9 mouse cellular contexts compared by ENCODE assay signal in genomic region chr2:65994886-65995468, GRCm38 (mm10).
A peak's percentile ranks its signal among the peaks of the same experiment; 100 is the strongest.
DNase-seq lines count a peak whose midpoint lies in the region; ATAC-seq and TF ChIP-seq lines count a peak whose summit lies in the region.
"Had no signal": no experiment of that assay in that cellular context is flagged by ENCODE, and none has a peak within 500 bp of the region (broad histone marks: within the 10 kb centered on the region; RNA-seq: fewer than 3 reads in every experiment).

No protein-coding gene starts in this region.

- ATAC-seq in heart, postnatal 0 days (ENCODE audit: insufficient read depth, low read depth): peak; percentile 41; the same call in 1 of the 2 replicates
- ATAC-seq in embryonic facial prominence, embryonic 14.5 days (ENCODE audit: low read depth): no peak
- peak; percentile 88 for ATAC-seq in hindbrain, embryonic 15.5 days (ENCODE audit: low FRiP score, low read depth)
- peak; percentile 96 for ATAC-seq in midbrain, embryonic 13.5 days

- no peaks in the 10 kb centered on the region for H3K4me1 ChIP-seq in heart, postnatal 0 days (ENCODE audit: control insufficient read depth, insufficient read depth)
- peaks cover 14% of the 10 kb centered on the region; the same call in 1 of the 2 replicates for H3K4me1 ChIP-seq in embryonic facial prominence, embryonic 14.5 days (ENCODE audit: control insufficient read depth, insufficient read depth, low read length)
- peaks cover 50% of the 10 kb centered on the region for H3K4me1 ChIP-seq in hindbrain, embryonic 15.5 days (replicated peaks)
- peaks cover 70% of the 10 kb centered on the region for H3K4me1 ChIP-seq in midbrain, embryonic 13.5 days (replicated peaks)
- H3K4me1 ChIP-seq: megakaryocyte, embryonic 14.5 days had no signal

- TF ChIP-seq EP300 in heart, postnatal 0 days (IDR thresholded peaks at IDR 0.05; ENCODE audit: low read depth): no peak

- H3K9me3 ChIP-seq in heart, postnatal 0 days (replicated peaks; ENCODE audit: control insufficient read depth, low read length): no peaks in the 10 kb centered on the region
- no peaks in the 10 kb centered on the region for H3K9me3 ChIP-seq in embryonic facial prominence, embryonic 14.5 days (ENCODE audit: control insufficient read depth, low read length)
- no peaks in the 10 kb centered on the region for H3K9me3 ChIP-seq in hindbrain, embryonic 15.5 days
- H3K9me3 ChIP-seq in midbrain, embryonic 13.5 days: no peaks in the 10 kb centered on the region

- H3K4me3 ChIP-seq in heart, postnatal 0 days (ENCODE audit: low read depth, low read length): no peak overlapping the region
- no peak overlapping the region for H3K4me3 ChIP-seq in embryonic facial prominence, embryonic 14.5 days (ENCODE audit: low read depth, low read length)
- no peak overlapping the region for H3K4me3 ChIP-seq in hindbrain, embryonic 15.5 days
- H3K4me3 ChIP-seq in midbrain, embryonic 13.5 days (replicated peaks): no peak overlapping the region
- H3K4me3 ChIP-seq: megakaryocyte, embryonic 14.5 days had no signal

- WGBS in heart, postnatal 0 days: 27% methylated on average over 13 of the region's 13 CpGs
- WGBS in embryonic facial prominence, embryonic 14.5 days: 51% methylated on average over 13 of the region's 13 CpGs
- WGBS in hindbrain, embryonic 15.5 days: 9% methylated on average over 13 of the region's 13 CpGs
- WGBS in midbrain, embryonic 13.5 days: 7% methylated on average over 13 of the region's 13 CpGs

- DNase-seq in heart, postnatal 0 days (ENCODE audit: low spot score): peak; percentile 25
- no peak for DNase-seq in heart, adult 18-20 months
- peak; percentile 45 for DNase-seq in embryonic facial prominence, embryonic 14.5 days (ENCODE audit: low spot score)
- DNase-seq in thymus, postnatal 0 days (ENCODE audit: low spot score): no peak
- no peak for DNase-seq in gastrocnemius, postnatal 4 days (ENCODE audit: low spot score in 2 of 2)
- no peak for DNase-seq in spleen, postnatal 14 days (ENCODE audit: low spot score in 2 of 2)

- H3K36me3 ChIP-seq in heart, postnatal 0 days (replicated peaks; ENCODE audit: control insufficient read depth, insufficient read depth, low read length): no peaks in the 10 kb centered on the region
- no peaks in the 10 kb centered on the region for H3K36me3 ChIP-seq in embryonic facial prominence, embryonic 14.5 days (ENCODE audit: control insufficient read depth, insufficient read depth, low read length)
- no peaks in the 10 kb centered on the region for H3K36me3 ChIP-seq in hindbrain, embryonic 15.5 days
- no peaks in the 10 kb centered on the region for H3K36me3 ChIP-seq in midbrain, embryonic 13.5 days

- no peak overlapping the region for H3K27ac ChIP-seq in heart, postnatal 0 days (ENCODE audit: low read depth)
- no peak overlapping the region for H3K27ac ChIP-seq in embryonic facial prominence, embryonic 14.5 days (replicated peaks; ENCODE audit: low read depth, low read length)
- H3K27ac ChIP-seq in hindbrain, embryonic 15.5 days (replicated peaks): peak overlapping the region; percentile 74
- H3K27ac ChIP-seq in midbrain, embryonic 13.5 days: peak overlapping the region; percentile 93

- H3K4me2 ChIP-seq in heart, postnatal 0 days (ENCODE audit: low read depth, low read length): 0 out of 2 replicates have a peak overlapping the region, but pooled peaks have one; percentile 0
- no peak overlapping the region for H3K4me2 ChIP-seq in embryonic facial prominence, embryonic 14.5 days (ENCODE audit: low read depth, low read length)
- peak overlapping the region; percentile 28 for H3K4me2 ChIP-seq in hindbrain, embryonic 15.5 days
- peak overlapping the region; percentile 41 for H3K4me2 ChIP-seq in midbrain, embryonic 13.5 days (replicated peaks)

- H3K9ac ChIP-seq in heart, postnatal 0 days (replicated peaks; ENCODE audit: low read depth, low read length): no peak overlapping the region
- no peak overlapping the region for H3K9ac ChIP-seq in embryonic facial prominence, embryonic 14.5 days (ENCODE audit: low read depth, low read length)
- no peak overlapping the region for H3K9ac ChIP-seq in hindbrain, embryonic 15.5 days
- 0 out of 2 replicates have a peak overlapping the region, but pooled peaks have one; percentile 19 for H3K9ac ChIP-seq in midbrain, embryonic 13.5 days (replicated peaks)

- no peak for TF ChIP-seq CTCF in heart, postnatal 0 days (IDR thresholded peaks at IDR 0.05; ENCODE audit: low read depth)

- 0 out of 2 replicates have a peak, but pooled peaks cover 14% of the 10 kb centered on the region for H3K27me3 ChIP-seq in heart, postnatal 0 days (ENCODE audit: control insufficient read depth, insufficient read depth, low read length)
- H3K27me3 ChIP-seq in embryonic facial prominence, embryonic 14.5 days (replicated peaks; ENCODE audit: control insufficient read depth, insufficient read depth, low read length): no peaks in the 10 kb centered on the region
- H3K27me3 ChIP-seq in hindbrain, embryonic 15.5 days: no peaks in the 10 kb centered on the region
- H3K27me3 ChIP-seq in midbrain, embryonic 13.5 days: no peaks in the 10 kb centered on the region
- H3K27me3 ChIP-seq: megakaryocyte, embryonic 14.5 days had no signal

Comparison
In these comparisons a context has a peak if more than half of its experiments do, and no peak if none do; other contexts are left out.
1. DNase-seq: peak in heart, postnatal 0 days (single experiment) and embryonic facial prominence, embryonic 14.5 days (single experiment); none in heart, adult 18-20 months (0 of 2), thymus, postnatal 0 days (single experiment), gastrocnemius, postnatal 4 days (0 of 2) and spleen, postnatal 14 days (0 of 2).
2. H3K27ac ChIP-seq: peak in hindbrain, embryonic 15.5 days (single experiment) and midbrain, embryonic 13.5 days (single experiment); none in heart, postnatal 0 days (single experiment) and embryonic facial prominence, embryonic 14.5 days (single experiment).